Mouse (Mus musculus) mouse embryonic stem cell (cell line): Measurements from ENCODE around the gene Krtap6-1.
"Not testable (repeated sequence)": the region's sequence is repeated elsewhere in the genome, so short reads cannot be mapped to it uniquely, and the experiment has no call there.

Experiments
- in situ Hi-C, 2 experiments: fragments of 300-500 bp; cut with MboI; formaldehyde crosslinking; loops; 1 replicate in 1 of 2; 3 replicates in 1 of 2; pipeline ENCODE4 v1.14.3; 2019 to 2020; ENCODE audit warnings: low sequenced_read_pairs in 2 of 2, low pct_unique_long_range_greater_than_20kb in 1 of 2, mixed read lengths in 1 of 2; ENCODE audit not compliant: unreplicated experiment in 1 of 2

Gene Krtap6-1

DNA sequence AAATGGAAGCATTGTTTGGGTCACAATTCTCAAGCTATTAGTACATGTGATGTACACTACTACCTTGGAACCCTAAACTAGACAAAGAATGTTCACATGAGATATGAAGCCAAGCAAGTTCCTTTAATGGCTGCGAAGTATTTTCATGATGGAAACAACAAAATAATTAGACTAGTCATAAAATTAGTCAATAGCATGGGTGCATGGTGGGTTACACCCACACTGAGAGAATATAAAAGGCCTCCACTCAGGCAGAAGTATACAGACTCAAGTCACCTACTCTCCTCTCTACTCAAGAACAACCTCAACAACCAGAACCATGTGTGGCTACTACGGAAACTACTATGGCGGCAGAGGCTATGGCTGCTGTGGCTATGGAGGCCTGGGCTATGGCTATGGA lies at the start of gene Krtap6-1:
Krtap6-1 (plus strand) TSS at position 301 of the 400 bp plus-strand sequence.
- in situ Hi-C loops, result not testable (repeated sequence)

DNA sequence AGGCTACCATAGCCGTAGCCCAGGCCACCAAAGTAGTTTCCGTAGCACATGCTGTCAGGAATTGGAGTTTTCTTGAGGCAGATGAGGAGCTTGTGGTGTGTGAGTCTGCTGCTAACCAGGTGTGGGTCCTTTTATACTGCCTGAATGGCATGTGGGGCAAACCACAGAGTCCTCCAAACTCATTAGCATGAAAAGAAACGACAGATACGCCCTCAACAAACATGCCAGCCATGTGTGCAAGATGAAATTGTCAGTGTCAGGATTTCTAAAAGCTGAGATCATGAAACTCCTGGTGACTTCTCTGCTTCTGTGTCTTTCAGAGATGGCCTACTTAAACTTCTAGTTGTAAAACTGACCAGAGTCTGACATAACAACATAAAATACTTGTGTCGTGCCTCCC lies 20.8 kb upstream of the Krtap6-1 start, which contains the start of gene Krtap22-2:
Krtap22-2 (minus strand) TSS at position 101 of the 400 bp plus-strand sequence.
- in situ Hi-C loops, result no loop called here

- in situ Hi-C loops, result no loop called here
These were observed 17.5 kb upstream of the Krtap6-1 start for GRCm38 (mm10) chr16:89013973-89014372.

DNA sequence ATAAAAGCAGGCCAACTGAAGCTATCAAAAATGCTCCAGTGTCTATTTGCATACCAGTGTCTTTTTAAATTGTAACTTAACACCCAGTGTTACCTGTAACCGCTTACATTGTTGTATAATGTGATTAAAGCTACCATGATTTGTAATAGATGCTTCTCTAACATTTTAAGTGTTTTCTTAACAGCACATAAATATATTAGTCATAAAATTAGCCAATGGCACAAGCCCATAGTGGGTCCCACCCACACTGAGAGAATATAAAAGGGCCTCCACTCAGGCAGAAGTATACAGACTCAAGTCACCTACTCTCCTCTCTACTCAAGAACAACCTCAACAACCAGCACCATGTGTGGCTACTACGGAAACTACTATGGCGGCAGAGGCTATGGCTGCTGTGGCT lies 16.5 kb upstream of the Krtap6-1 start, which contains the start of gene Gm10229:
Gm10229 (plus strand) TSS at position 301 of the 400 bp plus-strand sequence.
- in situ Hi-C loops, result not testable (repeated sequence)

- in situ Hi-C loops, result not testable (repeated sequence)
These were observed 9.9 kb downstream of the Krtap6-1 start, which contains the start of gene Gm10228 for GRCm38 (mm10) chr16:89041372-89041771. TSS of gene Gm10228 (minus strand) at chr16:89041472.

DNA sequence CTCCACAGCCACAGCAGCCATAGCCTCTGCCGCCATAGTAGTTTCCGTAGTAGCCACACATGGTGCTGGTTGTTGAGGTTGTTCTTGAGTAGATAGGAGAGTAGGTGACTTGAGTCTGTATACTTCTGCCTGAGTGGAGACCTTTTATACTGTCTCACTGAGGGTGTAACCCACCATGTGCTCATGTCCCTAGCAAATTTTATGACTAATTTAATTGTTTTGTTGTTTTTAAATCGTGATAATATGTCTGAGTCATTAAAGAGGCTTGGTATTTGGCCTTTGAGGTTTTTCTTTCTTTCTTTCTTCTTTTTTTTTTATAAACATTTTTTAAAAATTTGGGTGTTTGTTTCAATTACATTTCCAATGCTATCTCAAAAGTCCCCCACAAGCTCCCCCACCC lies 16.3 kb downstream of the Krtap6-1 start, which contains the start of gene Krtap6-5:
Krtap6-5 (minus strand) TSS at position 101 of the 400 bp plus-strand sequence.
- in situ Hi-C loops, result no loop called here

- in situ Hi-C loops, result not testable (repeated sequence)
These were observed 32.4 kb downstream of the Krtap6-1 start, which contains the start of gene 1110025L11Rik for GRCm38 (mm10) chr16:89063902-89064301. TSS of gene 1110025L11Rik (minus strand) at chr16:89064002.

DNA sequence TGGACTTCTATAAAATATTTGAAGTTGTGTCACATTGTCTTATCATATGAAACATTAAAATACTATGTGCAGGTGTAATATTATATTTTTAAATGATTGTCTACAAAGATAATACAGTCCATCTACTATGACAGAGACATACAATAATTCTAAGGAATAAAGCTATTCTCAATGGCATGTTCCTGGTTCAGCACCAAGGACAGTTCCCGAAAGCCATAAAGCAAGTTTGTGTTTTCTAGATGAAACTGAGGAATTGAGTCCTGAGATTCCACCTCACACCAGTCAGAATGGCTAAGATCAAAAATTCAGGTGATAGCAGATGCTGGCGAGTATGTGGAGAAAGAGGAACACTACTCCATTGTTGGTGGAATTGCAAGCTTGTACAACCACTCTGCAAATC lies 39.5 kb downstream of the Krtap6-1 start:
- in situ Hi-C loops, result not testable (repeated sequence)
